Mouse (Mus musculus) small intestine, adult 2 months (tissue): Measurements from ENCODE around the gene Jaml. TPM values are rescaled to one million over a fixed set of nuclear protein-coding genes. Genes with fewer than 3 reads are reported as not detected.

Source experiments
- H3K27ac ChIP-seq: fragments of 200-500 bp; 2 replicates; pipeline ENCODE4 v1.5.1; 2012; ENCODE audit warnings: low read depth, low read length, control low read depth, inconsistent platforms; ENCODE audit not compliant: insufficient read depth
- H3K27me3 ChIP-seq: fragments of 200-500 bp; 2 replicates; pipeline ENCODE4 v1.6.1; 2012; ENCODE audit warnings: mild to moderate bottlenecking, moderate library complexity, low read length, inconsistent platforms; ENCODE audit not compliant: control insufficient read depth, insufficient read depth
- H3K36me3 ChIP-seq: fragments of 200-500 bp; 2 replicates; pipeline ENCODE4 v1.6.1; 2012; ENCODE audit warnings: mild to moderate bottlenecking, low read length, control low read depth, inconsistent platforms; ENCODE audit not compliant: control insufficient read depth, insufficient read depth
- H3K4me1 ChIP-seq: fragments of 200-500 bp; 2 replicates; pipeline ENCODE4 v1.6.1; 2012; ENCODE audit warnings: low read length, inconsistent platforms, mixed read lengths; ENCODE audit not compliant: control insufficient read depth, insufficient read depth, insufficient read length
- H3K4me3 ChIP-seq: fragments of 200-500 bp; 2 replicates; pipeline ENCODE4 v1.5.1; 2012; ENCODE audit warnings: low read depth, mild to moderate bottlenecking, control low read depth, inconsistent platforms, low read length, moderate library complexity
- CTCF ChIP-seq: fragments of 200-500 bp; IDR thresholded peaks from 2 replicates; pipeline ENCODE4 v1.5.1; 2012; ENCODE audit warnings: low read depth, mild to moderate bottlenecking, control low read depth, inconsistent platforms, low read length, moderate library complexity, mixed read lengths; ENCODE audit not compliant: insufficient replicate concordance, insufficient read length; ENCODE audit errors: extremely low read depth
- POLR2A ChIP-seq: fragments of 200-500 bp; IDR thresholded peaks from 2 replicates; pipeline ENCODE4 v1.6.1; 2012; ENCODE audit warnings: low read depth, mild to moderate bottlenecking, control low read depth, inconsistent platforms, low read length, moderate library complexity
- WGBS: fragments of 180-500 bp; shearing (Covaris S2); methylation state at CpG from one replicate; pipeline ENCODE4 v1.1.7; 2018; 5-methylcytosine and 5-hydroxymethylcytosine counted together
- polyA plus RNA-seq: library from polyadenylated mRNA; depleted of rRNA; stranded (reverse); fragments of >200 nt; gene quantifications from 2 replicates; pipeline ENCODE4 v1.2.3, GENCODE M21; 2012

Jaml gene
- polyA plus RNA-seq, 1 experiment: 3.9 TPM

DNA sequence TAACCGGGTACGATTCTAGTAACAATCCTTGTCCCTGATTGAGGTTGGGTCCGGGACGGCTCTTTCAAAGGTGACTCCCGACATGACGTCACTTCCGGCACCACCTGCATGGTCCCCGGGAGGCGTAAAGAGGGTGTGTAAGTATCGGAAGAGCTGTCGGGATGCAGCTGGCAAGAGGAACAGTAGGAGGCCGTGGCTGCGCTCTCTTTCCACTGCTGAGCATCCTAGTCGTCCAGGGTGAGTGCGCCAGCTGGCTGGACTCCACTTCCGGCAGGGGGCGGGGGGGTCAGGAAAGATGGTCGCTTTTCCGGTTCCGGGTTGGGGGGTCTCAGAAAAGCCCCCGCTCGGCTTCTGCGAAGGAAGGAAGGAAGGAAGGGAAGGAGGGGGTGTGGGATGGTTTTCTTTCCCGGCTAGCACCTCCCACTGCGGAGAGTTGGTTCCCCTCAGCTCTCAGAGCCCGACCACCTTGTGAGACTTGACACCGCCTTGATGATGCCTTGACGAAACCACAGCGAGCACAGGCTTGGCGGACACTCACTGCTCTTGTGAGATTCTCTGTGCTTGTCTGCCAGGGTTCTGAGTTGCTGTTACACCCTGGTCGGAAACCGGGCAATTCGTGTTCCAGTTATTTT lies 23.8 kb upstream of the Jaml start, which contains the start of gene Mpzl3:
Gene Mpzl3 (plus strand): TSS at position 105 of the 632 bp plus-strand sequence.
- WGBS: under 1% methylated on average over 33 of the region's 33 CpGs
- H3K36me3 ChIP-seq: peaks cover 8% of the 10 kb centered on the region
- H3K4me1 ChIP-seq: peaks cover 12% of the 10 kb centered on the region
- H3K27ac ChIP-seq: peak within 1 kb of the TSS; percentile 94
- H3K4me3 ChIP-seq: peak within 1 kb of the TSS; percentile 95
- TF ChIP-seq CTCF (0 out of 2 replicates have a peak, but pooled peaks have one; percentile 12), POLR2A (no peak; the same call in 1 of the 2 replicates)
- H3K27me3 ChIP-seq: no peaks in the 10 kb centered on the region

DNA sequence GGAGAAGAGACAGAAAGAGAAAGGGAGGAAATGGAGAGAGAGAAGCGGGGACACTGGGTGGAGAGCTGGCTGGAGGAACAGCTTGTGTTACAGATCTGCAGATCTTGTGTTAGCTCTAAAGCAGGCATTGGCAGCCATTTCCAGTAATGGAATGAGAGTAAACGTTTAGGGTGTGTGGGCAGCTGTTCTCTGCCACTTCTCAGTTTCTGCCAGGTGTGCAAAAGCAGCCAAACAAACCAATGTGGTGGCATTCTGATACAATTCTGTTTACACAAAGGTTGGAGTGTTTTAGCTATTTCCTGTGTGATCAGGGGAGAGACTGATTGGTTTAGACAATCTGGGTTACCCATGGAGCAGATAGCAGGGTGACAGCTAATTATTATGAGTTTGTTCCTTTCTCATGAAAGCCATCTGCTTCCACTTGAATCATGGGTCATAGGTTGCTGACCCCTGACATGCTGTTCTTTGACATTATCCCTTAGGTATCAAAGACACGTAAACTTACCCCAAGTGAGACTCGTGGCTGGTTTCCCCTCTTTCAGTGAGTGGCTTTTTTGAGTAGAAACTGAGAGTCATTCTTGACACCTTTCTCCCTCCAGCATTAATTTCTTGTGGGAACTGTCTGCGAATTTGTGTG lies 20.6 kb upstream of the Jaml start:
- Histone ChIP-seq H3K27ac (peak overlapping the region; percentile 22), H3K4me3 (no peak overlapping the region), H3K27me3 (no peaks in the 10 kb centered on the region), H3K4me1 (peaks cover 27% of the 10 kb centered on the region), H3K36me3 (peaks cover 2% of the 10 kb centered on the region; the same call in 1 of the 2 replicates)
- TF ChIP-seq CTCF (no peak), POLR2A (no peak)
- WGBS: 12% methylated on average over 5 of the region's 5 CpGs

DNA sequence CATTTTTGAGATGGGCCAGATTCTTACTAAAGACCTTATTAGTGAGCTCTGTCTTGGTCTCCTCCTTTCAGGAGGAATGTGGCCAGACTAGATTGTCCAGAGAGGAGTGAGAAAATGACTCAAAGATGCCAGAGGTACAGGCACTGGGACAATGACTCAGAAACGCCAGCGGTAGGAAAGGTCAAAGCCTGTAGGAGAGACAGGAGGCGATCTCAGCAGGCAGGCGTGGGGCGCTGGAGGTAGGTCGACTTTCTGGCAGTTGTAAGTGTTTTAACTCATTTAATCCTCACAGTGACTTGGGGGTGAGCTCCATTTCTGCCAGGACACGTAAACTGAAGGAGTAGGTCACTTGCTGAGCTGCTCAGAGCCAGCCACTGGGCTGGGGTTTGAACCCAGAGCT lies 18.8 kb upstream of the Jaml start:
- WGBS: 33% methylated on average over 7 of the region's 7 CpGs
- Histone ChIP-seq H3K4me3 (no peak overlapping the region), H3K27ac (peak overlapping the region; percentile 57), H3K36me3 (peaks cover 7% of the 10 kb centered on the region; the same call in 1 of the 2 replicates), H3K27me3 (no peaks in the 10 kb centered on the region), H3K4me1 (peaks cover 27% of the 10 kb centered on the region)
- TF ChIP-seq CTCF (no peak), POLR2A (no peak)

DNA sequence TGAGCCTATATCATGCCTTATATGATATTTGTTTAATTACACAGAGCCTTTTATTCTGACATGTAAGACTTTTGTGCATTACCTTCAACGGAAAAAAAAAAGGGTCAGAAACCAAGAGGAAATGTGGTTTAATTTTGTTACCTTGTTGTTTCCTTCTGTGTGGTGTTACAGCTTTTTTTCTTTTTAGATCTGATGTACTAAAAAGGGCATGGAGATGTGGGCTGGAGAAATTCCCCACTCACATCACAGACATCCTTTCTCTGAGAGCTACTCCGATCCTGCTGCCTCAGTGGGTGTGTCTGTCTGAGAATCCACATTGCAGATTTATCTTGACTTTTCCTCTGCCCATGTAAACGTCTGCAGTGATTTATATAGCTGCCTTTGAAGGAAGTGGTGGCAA lies 16.3 kb upstream of the Jaml start:
- WGBS: 17% methylated on average over 3 of the region's 3 CpGs
- Histone ChIP-seq H3K4me3 (no peak overlapping the region), H3K27ac (no peak overlapping the region), H3K27me3 (no peaks in the 10 kb centered on the region), H3K36me3 (peaks cover 12% of the 10 kb centered on the region), H3K4me1 (peaks cover 27% of the 10 kb centered on the region)
- TF ChIP-seq POLR2A (no peak), CTCF (no peak)

DNA sequence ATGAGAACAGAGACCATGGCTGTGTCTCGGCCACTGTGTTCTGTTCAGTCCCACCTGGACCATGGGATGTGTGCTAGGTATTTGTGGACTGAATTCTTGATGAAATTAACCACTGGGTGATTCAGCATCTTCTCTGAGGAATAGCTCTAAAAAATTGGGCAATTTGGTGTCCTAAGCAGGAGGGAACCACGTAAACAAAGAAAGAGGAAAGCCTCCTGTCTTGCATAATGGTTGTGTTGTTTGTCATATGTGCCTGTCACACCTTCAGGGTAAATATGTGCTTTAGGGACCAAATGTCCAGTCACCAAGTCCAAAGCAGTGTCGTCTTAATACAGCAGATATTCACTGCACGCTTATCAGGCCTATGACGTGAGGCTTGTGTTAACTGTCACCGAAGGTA lies 14.6 kb upstream of the Jaml start:
- H3K36me3 ChIP-seq: peaks cover 24% of the 10 kb centered on the region
- no peak overlapping the region for H3K4me3 ChIP-seq
- peaks cover 21% of the 10 kb centered on the region for H3K4me1 ChIP-seq
- H3K27ac ChIP-seq: no peak overlapping the region
- 85% methylated on average over 6 of the region's 6 CpGs for WGBS
- TF ChIP-seq POLR2A: no peak
- H3K27me3 ChIP-seq: no peaks in the 10 kb centered on the region

DNA sequence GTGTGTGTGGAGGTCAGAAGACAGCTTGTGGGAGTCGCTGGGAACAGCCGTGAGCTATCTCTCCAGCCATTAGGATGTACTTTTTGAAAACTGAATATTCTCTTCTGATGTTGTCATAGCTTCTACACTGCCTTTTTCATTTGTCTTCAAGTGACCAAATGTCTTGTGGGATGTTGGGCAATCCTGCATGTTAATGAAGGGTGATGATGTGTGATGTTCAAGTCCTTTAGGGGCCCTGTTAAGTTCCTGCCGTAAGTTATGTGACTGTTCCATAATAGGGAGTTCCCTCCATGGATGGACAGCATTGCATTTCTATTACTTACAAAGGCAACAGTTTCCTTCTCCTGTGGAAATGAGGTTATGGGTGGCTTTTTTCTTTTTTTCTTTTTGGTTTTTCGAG lies 12.2 kb upstream of the Jaml start:
- Histone ChIP-seq H3K36me3 (peaks cover 29% of the 10 kb centered on the region), H3K4me3 (no peak overlapping the region), H3K4me1 (peaks cover 7% of the 10 kb centered on the region), H3K27me3 (no peaks in the 10 kb centered on the region), H3K27ac (no peak overlapping the region)
- no peak for TF ChIP-seq POLR2A
- WGBS: 90% methylated on average over 4 of the region's 4 CpGs

DNA sequence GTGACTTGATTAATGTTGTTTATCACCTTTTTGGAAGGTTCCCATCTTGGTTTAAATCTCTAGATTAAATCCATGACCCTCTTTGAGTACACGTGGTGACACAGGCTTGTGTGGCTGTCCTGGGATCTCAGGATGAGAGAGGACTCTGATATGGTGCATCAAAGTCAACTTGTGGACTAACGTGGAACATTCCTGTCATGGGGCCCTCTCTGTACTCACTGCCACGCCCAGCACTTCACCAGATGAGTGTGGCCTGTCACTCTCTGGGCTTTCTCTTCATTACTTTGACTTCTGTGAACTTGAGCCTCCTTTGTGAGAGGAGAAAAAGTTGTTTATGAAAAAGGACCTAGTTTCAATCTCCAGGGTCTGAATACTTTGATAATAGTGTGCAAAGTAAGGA lies 7.2 kb upstream of the Jaml start:
- Histone ChIP-seq H3K4me3 (no peak overlapping the region), H3K36me3 (peaks cover 24% of the 10 kb centered on the region), H3K27ac (no peak overlapping the region), H3K4me1 (no peaks in the 10 kb centered on the region), H3K27me3 (no peaks in the 10 kb centered on the region)
- TF ChIP-seq POLR2A (no peak), CTCF (no peak)
- 53% methylated on average over 3 of the region's 3 CpGs for WGBS
